Mouse (Mus musculus): ENCODE results near the gene Micu1.

The Micu1 gene

GRCm38 (mm10) chr10:59777246-59777645 is 75.0 kb downstream of the Micu1 start:
- DNase-seq (ENCODE audit: low spot score in 2 of 2) = no peak

GRCm38 (mm10) chr10:59778137-59778710 is 75.9 kb downstream of the Micu1 start:
- DNase-seq (ENCODE audit: low spot score in 2 of 2) = no peak

- DNase-seq (ENCODE audit: low spot score in 2 of 2) = no peak
Measured at GRCm38 (mm10) chr10:59780698-59781097, 78.4 kb downstream of the Micu1 start.

- no peak for DNase-seq (ENCODE audit: low spot score in 2 of 2)
Measured at GRCm38 (mm10) chr10:59781205-59781931, 79.1 kb downstream of the Micu1 start.

GRCm38 (mm10) chr10:59784731-59785685 is 82.7 kb downstream of the Micu1 start:
- DNase-seq (ENCODE audit: low spot score in 2 of 2) = no peak

GRCm38 (mm10) chr10:59786289-59786688 is 84.0 kb downstream of the Micu1 start:
- peak in 1 of 2 experiments; percentile 20 for DNase-seq (ENCODE audit: low spot score in 2 of 2)

GRCm38 (mm10) chr10:59787140-59787800 is 85.0 kb downstream of the Micu1 start:
- no peak for DNase-seq (ENCODE audit: low spot score in 2 of 2)

GRCm38 (mm10) chr10:59787870-59788269 is 85.6 kb downstream of the Micu1 start:
- DNase-seq (ENCODE audit: low spot score in 2 of 2) = no peak

GRCm38 (mm10) chr10:59790291-59790929 is 88.1 kb downstream of the Micu1 start:
- DNase-seq (ENCODE audit: low spot score in 2 of 2) = no peak

- DNase-seq (ENCODE audit: low spot score in 2 of 2) = no peak
Measured at GRCm38 (mm10) chr10:59791896-59792295, 89.6 kb downstream of the Micu1 start.

- DNase-seq (ENCODE audit: low spot score in 2 of 2) = no peak
Measured at GRCm38 (mm10) chr10:59792575-59793176, 90.4 kb downstream of the Micu1 start.

GRCm38 (mm10) chr10:59793454-59793853 is 91.2 kb downstream of the Micu1 start:
- DNase-seq (ENCODE audit: low spot score in 2 of 2) = no peak

- no peak for DNase-seq (ENCODE audit: low spot score in 2 of 2)
Measured at GRCm38 (mm10) chr10:59795085-59795484, 92.8 kb downstream of the Micu1 start.

- no peak for DNase-seq (ENCODE audit: low spot score in 2 of 2)
Measured at GRCm38 (mm10) chr10:59795902-59796301, 93.6 kb downstream of the Micu1 start.

GRCm38 (mm10) chr10:59798371-59798770 is 96.1 kb downstream of the Micu1 start:
- no peak for DNase-seq (ENCODE audit: low spot score in 2 of 2)

GRCm38 (mm10) chr10:59799303-59800044 is 97.2 kb downstream of the Micu1 start:
- DNase-seq (ENCODE audit: low spot score in 2 of 2) = no peak

GRCm38 (mm10) chr10:59800159-59800558 is 97.9 kb downstream of the Micu1 start:
- DNase-seq (ENCODE audit: low spot score in 2 of 2) = no peak

GRCm38 (mm10) chr10:59800826-59801501 is 98.7 kb downstream of the Micu1 start:
- no peak for DNase-seq (ENCODE audit: low spot score in 2 of 2)

- no peak for DNase-seq (ENCODE audit: low spot score in 2 of 2)
Measured at GRCm38 (mm10) chr10:59808677-59809076, 106.4 kb downstream of the Micu1 start.
